Mouse (Mus musculus) hindbrain, embryonic 14.5 days (tissue): ENCODE data around the gene Slc25a19. TPM values are rescaled to one million over a fixed set of nuclear protein-coding genes. Genes with fewer than 3 reads are reported as not detected.
A peak's percentile ranks its signal among the peaks of the same experiment; 100 is the strongest.

Source experiments
- ATAC-seq: fragments of 200-750 bp; cut with Nextera tagmentation; 2 replicates; pipeline ENCODE4 v1.8.0; 2017; ENCODE audit warnings: moderate number of reproducible peaks, mild to moderate bottlenecking, moderate TSS enrichment, moderate library complexity; ENCODE audit not compliant: low FRiP score
- DNase-seq: peaks from one replicate; pipeline ENCODE4 v3.0.0-alpha.2; 2015; ENCODE audit warnings: low spot score
- H3K27ac ChIP-seq: fragments of 300-500 bp; sonication (generic); 2 replicates; pipeline ENCODE4 v1.5.1; 2014; ENCODE audit warnings: mild to moderate bottlenecking, moderate library complexity
- H3K27me3 ChIP-seq: fragments of 300-500 bp; sonication (generic); 2 replicates; pipeline ENCODE4 v1.6.1; 2014; ENCODE audit warnings: mild to moderate bottlenecking, low read length, mixed read lengths; ENCODE audit not compliant: control insufficient read depth, insufficient read depth
- H3K36me3 ChIP-seq: fragments of 300-500 bp; sonication (generic); replicated peaks from 2 replicates; pipeline ENCODE4 v1.6.1; 2014; ENCODE audit not compliant: control insufficient read depth, insufficient read depth
- H3K4me1 ChIP-seq: fragments of 300-500 bp; sonication (generic); replicated peaks from 2 replicates; pipeline ENCODE4 v1.6.1; 2014; ENCODE audit warnings: antibody characterized with exemption, low read length, mixed read lengths; ENCODE audit not compliant: control insufficient read depth, insufficient read depth
- H3K4me2 ChIP-seq: fragments of 300-500 bp; sonication (generic); replicated peaks from 2 replicates; pipeline ENCODE4 v1.6.1; 2014; ENCODE audit warnings: mild to moderate bottlenecking, moderate library complexity
- H3K4me3 ChIP-seq: fragments of 300-500 bp; sonication (generic); replicated peaks from 2 replicates; pipeline ENCODE4 v1.5.1; 2014; ENCODE audit warnings: mild to moderate bottlenecking, low read length
- H3K9ac ChIP-seq: fragments of 300-500 bp; sonication (generic); 2 replicates; pipeline ENCODE4 v1.6.1; 2014
- H3K9me3 ChIP-seq: fragments of 300-500 bp; sonication (generic); 2 replicates; pipeline ENCODE4 v1.6.1; 2016; ENCODE audit warnings: low read length; ENCODE audit not compliant: control insufficient read depth
- WGBS: fragments of 180-500 bp; shearing (Covaris S2); extraction: QIAGEN DNeasy Blood & Tissue Kit; methylation state at CpG from one replicate; pipeline ENCODE4 v1.1.7; 2014; 5-methylcytosine and 5-hydroxymethylcytosine counted together
- polyA plus RNA-seq: library from polyadenylated mRNA; unstranded; fragments of >200 nt; fragmentation: Nextera tagmentation; extraction: Ambion mirVana; gene quantifications from 2 replicates; pipeline ENCODE4 v1.2.1, GENCODE M21; 2014

Gene Slc25a19
- polyA plus RNA-seq = 37.8 and 42.3 TPM in 2 replicates

GRCm38 (mm10) chr11:115627705-115628464 is at the start of gene Slc25a19:
Gene Slc25a19 (minus strand): TSS chr11:115628295.
- Histone ChIP-seq H3K4me3 (peak within 1 kb of the TSS; percentile 75), H3K27me3 (no peaks in the 10 kb centered on the region), H3K4me2 (peak within 1 kb of the TSS; percentile 87), H3K4me1 (peaks cover 14% of the 10 kb centered on the region; the same call in 1 of the 2 replicates), H3K36me3 (peaks cover 9% of the 10 kb centered on the region), H3K9ac (peak within 1 kb of the TSS; percentile 79), H3K27ac (no peak within 1 kb of the TSS), H3K9me3 (no peaks in the 10 kb centered on the region)
- DNase-seq (peak; percentile 98), ATAC-seq (peak; percentile 99)
- under 1% methylated on average over 47 of the region's 47 CpGs for WGBS

GRCm38 (mm10) chr11:115677511-115677910 is 49.4 kb upstream of the Slc25a19 start:
- Histone ChIP-seq H3K4me3 (no peak overlapping the region), H3K9ac (no peak overlapping the region), H3K4me1 (0 out of 2 replicates have a peak, but pooled peaks cover 5% of the 10 kb centered on the region), H3K4me2 (no peak overlapping the region), H3K36me3 (peaks cover 8% of the 10 kb centered on the region), H3K9me3 (no peaks in the 10 kb centered on the region), H3K27me3 (no peaks in the 10 kb centered on the region), H3K27ac (no peak overlapping the region)
- no peak for ATAC-seq
- WGBS = 94% methylated on average over 3 of the region's 3 CpGs
- DNase-seq = no peak

GRCm38 (mm10) chr11:115676738-115677137 is 48.6 kb upstream of the Slc25a19 start:
- H3K27me3 ChIP-seq = no peaks in the 10 kb centered on the region
- no peaks in the 10 kb centered on the region for H3K9me3 ChIP-seq
- H3K4me2 ChIP-seq = no peak overlapping the region
- DNase-seq = no peak
- no peak overlapping the region for H3K9ac ChIP-seq
- no peak overlapping the region for H3K27ac ChIP-seq
- ATAC-seq = no peak
- WGBS = 91% methylated on average over 8 of the region's 8 CpGs
- no peak overlapping the region for H3K4me3 ChIP-seq
- H3K36me3 ChIP-seq = peaks cover 5% of the 10 kb centered on the region
- 0 out of 2 replicates have a peak, but pooled peaks cover 5% of the 10 kb centered on the region for H3K4me1 ChIP-seq

GRCm38 (mm10) chr11:115674235-115674865 is 46.3 kb upstream of the Slc25a19 start:
- Histone ChIP-seq H3K4me2 (no peak overlapping the region), H3K4me1 (0 out of 2 replicates have a peak, but pooled peaks cover 5% of the 10 kb centered on the region), H3K9me3 (no peaks in the 10 kb centered on the region), H3K27me3 (no peaks in the 10 kb centered on the region), H3K36me3 (peaks cover 5% of the 10 kb centered on the region), H3K9ac (no peak overlapping the region), H3K27ac (no peak overlapping the region), H3K4me3 (no peak overlapping the region)
- DNase-seq (no peak), ATAC-seq (no peak)
- WGBS = 63% methylated on average over 9 of the region's 9 CpGs

GRCm38 (mm10) chr11:115673471-115674234 is 45.6 kb upstream of the Slc25a19 start:
- H3K9ac ChIP-seq = no peak overlapping the region
- no peaks in the 10 kb centered on the region for H3K9me3 ChIP-seq
- 89% methylated on average over 9 of the region's 9 CpGs for WGBS
- DNase-seq (no peak), ATAC-seq (no peak)
- H3K4me1 ChIP-seq = 0 out of 2 replicates have a peak, but pooled peaks cover 5% of the 10 kb centered on the region
- H3K36me3 ChIP-seq = peaks cover 5% of the 10 kb centered on the region
- H3K4me2 ChIP-seq = no peak overlapping the region
- no peak overlapping the region for H3K27ac ChIP-seq
- H3K27me3 ChIP-seq = no peaks in the 10 kb centered on the region
- no peak overlapping the region for H3K4me3 ChIP-seq

GRCm38 (mm10) chr11:115672226-115672987 is 44.3 kb upstream of the Slc25a19 start:
- Histone ChIP-seq H3K4me1 (0 out of 2 replicates have a peak, but pooled peaks cover 5% of the 10 kb centered on the region), H3K36me3 (no peaks in the 10 kb centered on the region), H3K4me2 (no peak overlapping the region), H3K4me3 (no peak overlapping the region), H3K27me3 (no peaks in the 10 kb centered on the region), H3K27ac (no peak overlapping the region), H3K9me3 (no peaks in the 10 kb centered on the region), H3K9ac (no peak overlapping the region)
- DNase-seq (no peak), ATAC-seq (no peak)
- 88% methylated on average over 7 of the region's 7 CpGs for WGBS

GRCm38 (mm10) chr11:115670451-115671050 is 42.5 kb upstream of the Slc25a19 start:
- Histone ChIP-seq H3K27me3 (no peaks in the 10 kb centered on the region), H3K4me1 (0 out of 2 replicates have a peak, but pooled peaks cover 5% of the 10 kb centered on the region), H3K9me3 (no peaks in the 10 kb centered on the region), H3K4me3 (no peak overlapping the region), H3K36me3 (no peaks in the 10 kb centered on the region), H3K4me2 (no peak overlapping the region), H3K9ac (no peak overlapping the region), H3K27ac (no peak overlapping the region)
- DNase-seq = no peak
- no peak for ATAC-seq
- 47% methylated on average over 5 of the region's 5 CpGs for WGBS

GRCm38 (mm10) chr11:115663676-115664335 is 35.7 kb upstream of the Slc25a19 start:
- ATAC-seq = no peak
- DNase-seq = no peak
- Histone ChIP-seq H3K4me1 (no peaks in the 10 kb centered on the region), H3K9me3 (no peaks in the 10 kb centered on the region), H3K4me2 (no peak overlapping the region), H3K27ac (no peak overlapping the region), H3K27me3 (no peaks in the 10 kb centered on the region), H3K9ac (no peak overlapping the region), H3K4me3 (no peak overlapping the region), H3K36me3 (no peaks in the 10 kb centered on the region)
- WGBS = 74% methylated on average over 4 of the region's 4 CpGs
